Comparison of ENCODE assay signal across 13 mouse cellular contexts in genomic region chr8:83909311-83909710, GRCm38 (mm10). TPM values are rescaled to one million over a fixed set of nuclear protein-coding genes. Genes with fewer than 3 reads are reported as not detected.
DNase-seq lines count a peak whose midpoint lies in the region; ATAC-seq and TF ChIP-seq lines count a peak whose summit lies in the region.
"Had no signal": no experiment of that assay in that cellular context is flagged by ENCODE, and none has a peak within 500 bp of the region (broad histone marks: within the 10 kb centered on the region; RNA-seq: fewer than 3 reads in every experiment).

No protein-coding gene starts in this region.

- no peak overlapping the region for H3K4me2 ChIP-seq in heart, embryonic 15.5 days
- H3K4me2 ChIP-seq in midbrain, embryonic 13.5 days (replicated peaks), result no peak overlapping the region
- no peak overlapping the region for H3K4me2 ChIP-seq in midbrain, embryonic 14.5 days (ENCODE audit: low read length)
- no peak overlapping the region for H3K4me2 ChIP-seq in forebrain, postnatal 0 days (ENCODE audit: low read depth)
- H3K4me2 ChIP-seq: embryonic facial prominence, embryonic 15.5 days had no signal

- 0 out of 2 replicates have a peak, but pooled peaks cover 4% of the 10 kb centered on the region for H3K36me3 ChIP-seq in heart, embryonic 15.5 days
- H3K36me3 ChIP-seq in midbrain, embryonic 13.5 days, result peaks cover 13% of the 10 kb centered on the region; the same call in 1 of the 2 replicates
- H3K36me3 ChIP-seq in midbrain, embryonic 14.5 days (ENCODE audit: control insufficient read depth, insufficient read depth, low read length), result peaks cover 9% of the 10 kb centered on the region; the same call in 1 of the 2 replicates
- peaks cover 4% of the 10 kb centered on the region; the same call in 1 of the 2 replicates for H3K36me3 ChIP-seq in forebrain, postnatal 0 days (ENCODE audit: insufficient read depth)

- TF ChIP-seq CTCF in forebrain, postnatal 0 days (IDR thresholded peaks at IDR 0.05; ENCODE audit: low read depth), result 0 out of 2 replicates have a peak, but pooled peaks have one; percentile 7

- no peaks in the 10 kb centered on the region for H3K27me3 ChIP-seq in heart, embryonic 15.5 days
- no peaks in the 10 kb centered on the region for H3K27me3 ChIP-seq in midbrain, embryonic 13.5 days
- no peaks in the 10 kb centered on the region for H3K27me3 ChIP-seq in midbrain, embryonic 14.5 days (ENCODE audit: control insufficient read depth, insufficient read depth, low read length)
- no peaks in the 10 kb centered on the region for H3K27me3 ChIP-seq in forebrain, postnatal 0 days (ENCODE audit: insufficient read depth, low read length)
- H3K27me3 ChIP-seq: embryonic facial prominence, embryonic 15.5 days had no signal

- H3K4me3 ChIP-seq in heart, embryonic 15.5 days, result no peak overlapping the region
- no peak overlapping the region for H3K4me3 ChIP-seq in midbrain, embryonic 13.5 days (replicated peaks)
- H3K4me3 ChIP-seq in midbrain, embryonic 14.5 days (replicated peaks; ENCODE audit: low read depth, low read length), result no peak overlapping the region
- H3K4me3 ChIP-seq in forebrain, postnatal 0 days (ENCODE audit: low read depth, low read length), result no peak overlapping the region
- H3K4me3 ChIP-seq: embryonic facial prominence, embryonic 15.5 days had no signal

- ATAC-seq in heart, embryonic 15.5 days (replicated peaks; ENCODE audit: insufficient number of reproducible peaks, insufficient read depth, low FRiP score, low read depth), result 0 out of 2 replicates have a peak, but pooled peaks have one; percentile 5
- ATAC-seq in midbrain, embryonic 13.5 days, result peak; percentile 66
- ATAC-seq in midbrain, embryonic 14.5 days (ENCODE audit: low FRiP score, low TSS enrichment), result no peak
- ATAC-seq in forebrain, postnatal 0 days, result peak; percentile 61
- ATAC-seq: CD4-positive, CD25-positive, alpha-beta regulatory T cell, adult 4 months had no signal

- no peak for DNase-seq in heart, postnatal 10 days
- no peak for DNase-seq in midbrain, embryonic 14.5 days
- DNase-seq in forebrain, postnatal 0 days, result no peak
- peak; percentile 36 for DNase-seq in right cerebral cortex, postnatal 25 days
- no peak for DNase-seq in spleen, adult 12 weeks (ENCODE audit: low spot score)
- no peak for DNase-seq in testis, postnatal 14 days (ENCODE audit: low spot score)
- DNase-seq: adrenal gland, postnatal 25 days; cerebellum, adult 8-10 months had no signal

- H3K9me3 ChIP-seq in heart, embryonic 15.5 days (replicated peaks), result no peaks in the 10 kb centered on the region
- no peaks in the 10 kb centered on the region for H3K9me3 ChIP-seq in midbrain, embryonic 13.5 days
- no peaks in the 10 kb centered on the region for H3K9me3 ChIP-seq in midbrain, embryonic 14.5 days (ENCODE audit: control insufficient read depth, low read length)
- no peaks in the 10 kb centered on the region for H3K9me3 ChIP-seq in forebrain, postnatal 0 days (ENCODE audit: low read length)
- H3K9me3 ChIP-seq: embryonic facial prominence, embryonic 15.5 days had no signal

- no peak overlapping the region for H3K27ac ChIP-seq in heart, embryonic 15.5 days
- H3K27ac ChIP-seq in midbrain, embryonic 13.5 days, result no peak overlapping the region
- no peak overlapping the region for H3K27ac ChIP-seq in midbrain, embryonic 14.5 days (replicated peaks; ENCODE audit: low read depth, low read length)
- no peak overlapping the region for H3K27ac ChIP-seq in forebrain, postnatal 0 days (ENCODE audit: low read depth, low read length)
- H3K27ac ChIP-seq: embryonic facial prominence, embryonic 15.5 days; macrophage had no signal

- peaks cover 52% of the 10 kb centered on the region for H3K4me1 ChIP-seq in heart, embryonic 15.5 days (replicated peaks)
- peaks cover 67% of the 10 kb centered on the region for H3K4me1 ChIP-seq in midbrain, embryonic 13.5 days (replicated peaks)
- peaks cover 10% of the 10 kb centered on the region; the same call in 1 of the 2 replicates for H3K4me1 ChIP-seq in midbrain, embryonic 14.5 days (ENCODE audit: control insufficient read depth, insufficient read depth, low read length)
- H3K4me1 ChIP-seq in forebrain, postnatal 0 days (ENCODE audit: insufficient read depth), result no peaks in the 10 kb centered on the region

- H3K9ac ChIP-seq in heart, embryonic 15.5 days, result no peak overlapping the region
- peak overlapping the region; percentile 39; the same call in 1 of the 2 replicates for H3K9ac ChIP-seq in midbrain, embryonic 13.5 days (replicated peaks)
- H3K9ac ChIP-seq in midbrain, embryonic 14.5 days (replicated peaks; ENCODE audit: low read length), result no peak overlapping the region
- H3K9ac ChIP-seq in forebrain, postnatal 0 days, result no peak overlapping the region
- H3K9ac ChIP-seq: embryonic facial prominence, embryonic 15.5 days had no signal

- 55% methylated on average over 8 of the region's 8 CpGs for WGBS in heart, embryonic 15.5 days
- WGBS in midbrain, embryonic 13.5 days, result 51% methylated on average over 8 of the region's 8 CpGs
- 42% methylated on average over 8 of the region's 8 CpGs for WGBS in midbrain, embryonic 14.5 days
- WGBS in forebrain, postnatal 0 days, result 39% methylated on average over 8 of the region's 8 CpGs

- intact Hi-C loops in heart, postnatal 10 days (cut with DNase I), result no loop called here

RNA-seq across cellular contexts. Expression of gene Adgrl1, which starts 9.4 kb away (rescaled TPM):
- 7.1 and 10.7 TPM in 2 replicates for polyA plus RNA-seq in heart, embryonic 15.5 days (2015; fragmentation: Nextera tagmentation; extraction: Ambion mirVana)
- total RNA-seq in heart, postnatal 10 days (2021), result 10 to 100 TPM; 29.8 to 29.9 TPM
- 45.1 and 46.1 TPM in 2 replicates for polyA plus RNA-seq in midbrain, embryonic 13.5 days (2015; fragmentation: Nextera tagmentation; extraction: Ambion mirVana)
- 77.2 and 92.7 TPM in 2 replicates for polyA plus RNA-seq in midbrain, embryonic 14.5 days (2014; fragmentation: Nextera tagmentation; extraction: Ambion mirVana)
- total RNA-seq in forebrain, postnatal 0 days (2014; rRNA removed), result 248 and 259 TPM in 2 replicates
- polyA plus RNA-seq in forebrain, postnatal 0 days (2015; fragmentation: Nextera tagmentation; extraction: Ambion mirVana), result 38.5 and 56.5 TPM in 2 replicates

RNA-seq across cellular contexts. Expression of gene Gm10644, which starts 45.7 kb away (rescaled TPM):
- 0.76 and 0.93 TPM in 2 replicates for polyA plus RNA-seq in heart, embryonic 15.5 days (2015; fragmentation: Nextera tagmentation; extraction: Ambion mirVana)
- total RNA-seq in heart, postnatal 10 days (2021), result under 1 TPM; 0.20 to 0.22 TPM
- polyA plus RNA-seq in midbrain, embryonic 13.5 days (2015; fragmentation: Nextera tagmentation; extraction: Ambion mirVana), result 0.70 and 0.94 TPM in 2 replicates
- 1.0 and 1.1 TPM in 2 replicates for polyA plus RNA-seq in midbrain, embryonic 14.5 days (2014; fragmentation: Nextera tagmentation; extraction: Ambion mirVana)
- 0.14 and 0.31 TPM in 2 replicates for total RNA-seq in forebrain, postnatal 0 days (2014; rRNA removed)
- polyA plus RNA-seq in forebrain, postnatal 0 days (2015; fragmentation: Nextera tagmentation; extraction: Ambion mirVana), result 0.14 and 0.40 TPM in 2 replicates

RNA-seq across cellular contexts. Expression of gene Asf1b, which starts 46.0 kb away (rescaled TPM):
- 55.8 and 63.3 TPM in 2 replicates for polyA plus RNA-seq in heart, embryonic 15.5 days (2015; fragmentation: Nextera tagmentation; extraction: Ambion mirVana)
- total RNA-seq in heart, postnatal 10 days (2021), result 1 to 10 TPM; 7.6 to 7.8 TPM
- polyA plus RNA-seq in midbrain, embryonic 13.5 days (2015; fragmentation: Nextera tagmentation; extraction: Ambion mirVana), result 25.0 and 25.7 TPM in 2 replicates
- 7.9 and 15.5 TPM in 2 replicates for polyA plus RNA-seq in midbrain, embryonic 14.5 days (2014; fragmentation: Nextera tagmentation; extraction: Ambion mirVana)
- 1.7 and 5.0 TPM in 2 replicates for total RNA-seq in forebrain, postnatal 0 days (2014; rRNA removed)
- 4.7 and 5.1 TPM in 2 replicates for polyA plus RNA-seq in forebrain, postnatal 0 days (2015; fragmentation: Nextera tagmentation; extraction: Ambion mirVana)
